Mouse (Mus musculus) liver, adult 2 months (tissue): ENCODE results near the gene Vstm2l.

ENCODE experiments used
- CTCF ChIP-seq: fragments of 200-500 bp; IDR thresholded peaks from 2 replicates; pipeline ENCODE4 v1.5.1; 2011; ENCODE audit warnings: low read depth, low read length, control low read depth
- POLR2A ChIP-seq: fragments of 200-500 bp; IDR thresholded peaks from 2 replicates; pipeline ENCODE4 v1.6.1; 2011; ENCODE audit warnings: low read length, control low read depth; ENCODE audit not compliant: insufficient read depth; ENCODE audit errors: extremely low read depth

GRCm38 (mm10) chr2:157932655-157933054 is 18.2 kb downstream of the Vstm2l start:
- TF ChIP-seq CTCF (peak; percentile 23; the same call in 1 of the 2 replicates), POLR2A (no peak)
